Mouse (Mus musculus): ENCODE results near the gene Adcy7.
A peak's percentile ranks its signal among the peaks of the same experiment; 100 is the strongest.

Gene Adcy7

GRCm38 (mm10) chr8:88301589-88302437 lies 29.6 kb downstream of the Adcy7 start:
- DNase-seq = peak in 1 of 2 experiments; percentile 36

- no peak for DNase-seq
Observed at GRCm38 (mm10) chr8:88305814-88306213, 33.6 kb downstream of the Adcy7 start.

DNA sequence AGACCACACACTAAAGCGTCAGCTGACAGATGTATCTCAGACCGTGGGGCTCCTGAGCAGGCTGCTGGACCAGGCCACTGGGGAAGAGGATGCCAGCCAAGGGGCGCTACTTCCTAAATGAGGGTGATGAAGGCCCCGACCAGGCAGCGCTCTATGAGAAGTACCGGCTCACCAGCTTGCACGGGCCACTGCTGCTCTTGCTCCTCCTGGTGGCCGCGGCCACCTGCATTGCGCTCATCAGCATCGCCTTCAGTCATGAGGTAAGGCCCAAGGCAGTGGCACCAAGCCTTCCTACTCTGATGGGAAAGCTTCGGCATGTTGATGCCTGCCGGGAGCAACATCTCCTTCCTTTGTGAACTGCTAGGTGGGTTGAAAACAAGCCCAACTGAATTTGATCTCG lies 34.3 kb downstream of the Adcy7 start:
- peak; percentile 68 to 70 for DNase-seq

DNA sequence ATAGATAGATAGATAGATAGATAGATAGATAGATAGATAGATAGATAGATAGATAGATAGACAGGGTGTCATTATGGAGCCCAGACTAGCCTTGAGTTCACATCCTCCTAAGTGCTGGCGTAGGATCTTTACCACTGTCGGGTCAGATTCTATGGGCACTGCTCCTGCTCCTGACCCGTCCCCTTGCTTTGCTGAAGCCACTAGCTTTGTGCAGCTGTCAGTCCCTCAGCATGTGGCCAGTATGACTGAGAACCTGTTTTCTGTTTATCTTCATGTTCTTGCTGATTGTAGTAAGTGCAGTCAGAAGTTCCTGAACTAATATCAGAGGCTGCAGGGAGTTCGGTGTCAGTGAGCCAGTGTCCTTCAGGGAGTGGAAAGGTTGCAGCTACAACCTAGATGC lies 35.5 kb downstream of the Adcy7 start:
- no peak for DNase-seq

- no peak for DNase-seq
Observed at GRCm38 (mm10) chr8:88309274-88309873, 37.2 kb downstream of the Adcy7 start.

- DNase-seq = no peak
Observed at GRCm38 (mm10) chr8:88309881-88310280, 37.7 kb downstream of the Adcy7 start.

DNA sequence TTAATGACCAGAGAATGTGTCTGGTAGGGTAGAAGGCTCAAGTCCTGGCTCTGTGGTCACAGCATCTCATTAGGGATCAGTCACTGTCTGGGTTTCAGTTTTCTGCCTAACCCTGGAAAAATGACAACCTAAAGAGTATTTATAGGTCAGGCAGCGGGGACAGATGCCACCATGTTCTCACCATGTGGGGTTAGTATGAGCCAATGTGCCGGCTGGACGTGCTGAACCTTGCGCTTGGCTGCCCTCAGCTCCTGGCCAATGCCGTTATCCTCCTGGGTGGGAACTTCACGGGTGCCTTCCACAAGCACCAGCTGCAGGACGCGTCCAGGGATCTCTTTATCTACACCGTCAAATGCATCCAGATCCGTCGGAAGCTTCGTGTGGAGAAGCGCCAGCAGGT lies 38.1 kb downstream of the Adcy7 start:
- no peak for DNase-seq

DNA sequence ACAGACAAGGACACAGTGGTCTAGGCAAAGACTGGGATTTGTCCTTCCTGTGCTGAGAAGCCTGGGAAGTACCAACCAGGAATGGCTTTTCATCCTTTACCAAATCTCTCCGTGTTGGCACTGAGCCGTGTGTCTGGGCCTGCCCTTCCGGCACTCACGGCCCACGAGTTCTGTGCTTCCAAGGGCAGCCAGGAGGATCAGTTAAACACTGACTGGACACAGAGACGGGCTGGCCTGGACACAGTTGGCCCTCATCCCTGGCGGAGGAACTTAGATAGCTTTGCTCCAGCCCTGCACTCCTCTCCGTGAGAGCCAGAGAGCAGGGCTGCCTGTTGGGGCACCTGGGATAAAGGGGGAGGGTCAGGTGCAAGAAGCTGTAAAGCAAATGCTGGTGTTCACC lies 40.8 kb downstream of the Adcy7 start:
- peak in 1 of 2 experiments; percentile 57 for DNase-seq

- DNase-seq = no peak
Observed at GRCm38 (mm10) chr8:88313991-88314390, 41.8 kb downstream of the Adcy7 start.

GRCm38 (mm10) chr8:88315302-88315701 lies 43.1 kb downstream of the Adcy7 start:
- DNase-seq = peak in 1 of 2 experiments; percentile 17

DNA sequence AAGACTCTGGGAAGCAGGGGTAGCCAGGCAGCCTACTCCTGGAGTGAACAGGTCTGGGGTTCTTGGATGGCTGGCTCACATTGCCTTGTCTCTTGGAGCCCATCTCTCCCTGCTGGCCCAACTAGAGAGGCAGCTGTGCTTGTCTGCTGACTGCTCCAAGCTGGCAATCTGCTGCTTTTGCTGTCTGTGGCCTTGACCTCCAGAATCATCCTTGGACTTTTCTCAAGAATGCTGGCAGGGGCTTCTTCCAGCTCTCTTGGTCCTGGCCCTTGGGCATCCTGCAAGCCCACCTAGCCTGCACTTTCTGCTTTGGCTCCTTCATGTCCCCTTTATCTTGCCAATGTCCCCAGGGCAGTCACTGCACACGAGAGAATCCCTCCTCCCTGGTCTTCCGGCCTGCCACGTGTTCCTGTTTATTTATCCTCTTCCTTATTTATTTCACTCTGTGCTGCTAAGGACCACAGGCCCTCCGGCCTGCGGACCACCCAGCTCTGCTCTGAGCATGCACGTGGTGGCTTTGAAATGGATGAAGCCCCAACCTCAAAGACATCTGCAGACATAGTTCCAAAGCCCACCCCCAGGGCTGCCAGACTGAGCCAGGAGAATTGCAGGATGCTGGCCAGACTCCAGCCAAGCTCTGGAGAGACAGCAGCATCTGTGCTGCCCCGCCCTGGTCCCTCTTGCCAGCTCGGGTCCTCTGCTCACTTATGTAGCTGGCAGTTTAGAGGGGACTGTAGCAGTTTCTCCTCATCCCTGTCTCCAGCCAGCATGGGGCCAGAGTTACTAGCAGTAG lies 44.1 kb downstream of the Adcy7 start:
- peak; percentile 79 to 90 for DNase-seq

DNA sequence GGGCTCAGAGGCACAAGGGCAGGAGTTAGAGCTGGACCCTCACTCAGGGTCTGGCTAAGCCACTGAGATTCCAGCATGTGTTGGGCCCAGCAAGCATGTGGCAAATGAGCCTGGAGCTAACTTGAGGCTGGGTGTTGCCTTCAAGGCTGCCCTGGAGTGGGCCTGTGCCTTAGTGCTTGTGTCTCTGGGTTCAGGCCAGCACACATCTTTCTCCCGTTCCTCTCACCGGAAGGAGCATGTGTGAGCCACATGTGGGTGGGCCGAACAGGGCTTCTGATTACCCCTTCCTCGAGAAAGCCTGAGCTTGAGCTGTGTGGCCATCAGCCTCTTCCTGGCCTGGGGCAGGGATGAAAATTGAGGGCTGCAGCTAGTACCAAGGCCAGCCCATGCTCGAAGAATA lies 45.1 kb downstream of the Adcy7 start:
- DNase-seq = peak in 1 of 2 experiments; percentile 53

- peak in 1 of 2 experiments; percentile 19 for DNase-seq
Observed at GRCm38 (mm10) chr8:88318151-88318550, 45.9 kb downstream of the Adcy7 start.

DNA sequence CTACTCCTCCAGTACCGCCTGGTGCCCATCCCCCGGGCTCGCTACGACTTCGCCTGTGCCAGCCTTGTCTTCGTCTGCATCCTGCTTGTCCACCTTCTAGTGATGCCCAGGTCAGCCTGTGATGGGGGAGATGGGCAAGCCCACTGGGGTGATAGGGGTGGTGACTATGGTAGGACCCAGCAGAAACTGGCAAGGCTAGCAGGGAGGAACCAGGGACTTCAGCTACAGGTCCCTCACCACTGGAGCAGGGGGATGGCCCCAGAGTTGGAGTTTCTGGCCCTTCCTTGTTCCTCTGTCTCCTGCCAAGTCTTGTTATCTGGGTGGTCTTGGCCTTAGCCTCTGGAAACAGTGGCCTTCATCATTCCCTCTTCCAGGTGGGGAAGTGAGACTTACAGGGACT lies 47.9 kb downstream of the Adcy7 start:
- DNase-seq = peak in 1 of 2 experiments; percentile 26

DNA sequence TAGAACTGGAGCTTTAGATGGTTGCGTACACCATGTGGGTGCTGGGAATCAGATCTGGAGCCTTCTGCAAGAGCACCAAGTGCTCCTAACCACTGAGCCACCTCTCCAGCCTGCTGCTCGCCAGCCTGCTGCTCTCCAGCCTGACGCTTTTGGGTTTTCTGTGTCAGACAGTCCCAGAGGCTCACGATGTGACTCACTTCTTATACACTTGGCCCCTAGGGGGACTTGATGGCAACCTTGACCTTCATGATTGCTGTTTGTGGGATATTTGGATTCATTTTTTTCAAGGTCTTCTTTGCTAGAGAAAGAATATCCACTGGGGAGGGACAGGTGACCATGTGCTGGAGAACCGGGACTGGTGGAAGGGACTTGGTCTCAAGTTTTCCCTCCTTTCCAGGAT lies 49.2 kb downstream of the Adcy7 start:
- DNase-seq = no peak

DNA sequence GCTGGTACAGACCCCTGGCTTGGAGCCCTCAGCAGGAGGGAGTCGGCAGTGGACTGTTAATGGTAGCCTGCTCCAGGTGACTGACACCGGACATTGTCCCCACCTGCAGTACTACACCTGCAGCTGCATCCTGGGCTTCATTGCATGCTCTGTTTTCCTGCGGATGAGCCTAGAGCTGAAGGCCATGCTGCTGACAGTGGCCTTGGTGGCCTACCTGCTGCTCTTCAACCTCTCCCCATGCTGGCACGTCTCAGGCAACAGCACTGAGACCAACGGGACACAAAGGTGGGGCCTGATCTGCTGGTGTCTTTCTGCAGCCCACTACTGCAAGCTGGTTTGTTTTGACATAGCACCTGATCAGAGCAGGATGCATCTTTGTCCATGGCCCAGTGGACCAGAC lies 51.3 kb downstream of the Adcy7 start:
- no peak for DNase-seq

DNA sequence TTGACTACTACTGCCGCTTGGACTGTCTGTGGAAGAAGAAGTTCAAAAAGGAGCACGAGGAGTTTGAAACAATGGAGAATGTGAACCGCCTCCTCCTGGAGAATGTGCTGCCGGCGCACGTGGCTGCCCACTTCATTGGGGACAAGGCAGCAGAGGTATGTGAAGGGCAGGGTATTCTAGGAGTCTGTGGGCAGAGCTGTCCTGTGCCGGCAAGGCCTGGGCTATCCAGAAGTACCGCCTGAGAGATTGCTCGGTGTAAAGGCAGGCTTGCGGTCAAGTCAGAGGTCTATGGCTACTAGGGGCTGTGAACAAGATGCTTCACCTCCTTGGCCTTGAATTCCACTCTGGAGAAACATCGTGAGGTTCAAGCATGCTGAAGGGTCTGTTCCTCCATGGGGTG lies 52.6 kb downstream of the Adcy7 start:
- DNase-seq = peak in 1 of 2 experiments; percentile 64

GRCm38 (mm10) chr8:88325251-88325650 lies 53.0 kb downstream of the Adcy7 start:
- no peak for DNase-seq

GRCm38 (mm10) chr8:88325795-88326194 lies 53.6 kb downstream of the Adcy7 start:
- no peak for DNase-seq

GRCm38 (mm10) chr8:88326328-88326727 lies 54.1 kb downstream of the Adcy7 start:
- no peak for DNase-seq

DNA sequence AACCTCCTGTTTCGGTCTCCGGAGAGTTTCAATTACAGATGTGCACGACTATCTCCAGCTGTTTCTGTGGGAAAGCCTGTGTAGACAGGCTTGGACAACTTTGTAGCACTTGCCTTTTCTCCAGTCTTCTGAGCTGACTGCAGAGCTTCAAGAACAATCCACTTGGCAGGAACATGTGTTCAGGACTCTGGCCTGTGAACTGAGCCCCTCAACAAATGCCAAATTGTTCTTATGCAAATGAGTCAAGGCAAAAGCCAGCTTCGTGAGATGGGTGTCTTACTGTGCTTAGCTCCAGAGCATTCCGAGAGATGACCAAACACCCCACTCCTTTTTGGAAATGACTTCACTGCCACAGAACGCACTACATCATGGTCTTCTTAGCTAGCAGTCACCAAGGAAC lies 56.5 kb downstream of the Adcy7 start:
- DNase-seq = no peak

- DNase-seq = no peak
Observed at GRCm38 (mm10) chr8:88330816-88331215, 58.6 kb downstream of the Adcy7 start.

DNA sequence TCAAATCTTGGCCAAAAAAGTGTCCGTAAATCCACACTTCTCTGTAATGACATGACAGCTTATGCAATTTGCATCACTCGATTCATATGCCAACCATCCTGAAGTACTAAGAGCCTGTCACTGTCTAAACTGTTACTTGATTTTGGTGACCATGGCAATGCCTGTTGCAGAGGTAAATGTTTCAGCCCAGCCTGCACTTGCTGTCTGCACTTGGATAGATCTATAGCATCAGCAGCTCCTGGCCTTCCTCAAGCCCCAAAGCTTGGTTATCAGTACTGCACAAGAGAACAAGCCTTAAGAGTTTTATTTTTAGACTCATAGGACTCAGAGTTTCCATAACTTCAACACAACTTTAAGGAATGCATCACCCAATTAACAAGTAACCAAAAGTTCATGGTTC lies 62.2 kb downstream of the Adcy7 start:
- peak in 1 of 2 experiments; percentile 26 for DNase-seq

GRCm38 (mm10) chr8:88334975-88335374 lies 62.8 kb downstream of the Adcy7 start:
- DNase-seq = no peak

Measured in lung, postnatal 4 days (tissue).